Mouse (Mus musculus) cerebellum, adult 2 months (tissue): ENCODE measurements around the gene Spag9.

ENCODE experiments used
- CTCF ChIP-seq: fragments of 200-500 bp; IDR thresholded peaks from 2 replicates; pipeline ENCODE4 v1.5.1; 2011; ENCODE audit warnings: low read depth, mild to moderate bottlenecking, control low read depth, low read length, moderate library complexity, borderline replicate concordance; ENCODE audit not compliant: insufficient read depth
- POLR2A ChIP-seq: fragments of 200-500 bp; IDR thresholded peaks from 2 replicates; pipeline ENCODE4 v1.6.1; 2011; ENCODE audit warnings: low read length, control low read depth, borderline replicate concordance; ENCODE audit not compliant: insufficient read depth

GRCm38 (mm10) chr11:93948887-93949567 is 46.9 kb upstream of the Spag9 start:
- no peak for TF ChIP-seq POLR2A
- no peak for TF ChIP-seq CTCF
